Mouse (Mus musculus) lung, adult 2 months (tissue): Measurements from ENCODE around the gene Map7d1.

ENCODE experiments used
- CTCF ChIP-seq: fragments of 200-500 bp; IDR thresholded peaks from 2 replicates; pipeline ENCODE4 v1.5.1; 2011; ENCODE audit warnings: mild to moderate bottlenecking, low read length, control low read depth; ENCODE audit not compliant: insufficient read depth
- POLR2A ChIP-seq: fragments of 200-500 bp; IDR thresholded peaks from 2 replicates; pipeline ENCODE4 v1.6.1; 2011; ENCODE audit warnings: low read depth, mild to moderate bottlenecking, control low read depth, low read length, borderline replicate concordance; ENCODE audit errors: extremely low read depth

DNA sequence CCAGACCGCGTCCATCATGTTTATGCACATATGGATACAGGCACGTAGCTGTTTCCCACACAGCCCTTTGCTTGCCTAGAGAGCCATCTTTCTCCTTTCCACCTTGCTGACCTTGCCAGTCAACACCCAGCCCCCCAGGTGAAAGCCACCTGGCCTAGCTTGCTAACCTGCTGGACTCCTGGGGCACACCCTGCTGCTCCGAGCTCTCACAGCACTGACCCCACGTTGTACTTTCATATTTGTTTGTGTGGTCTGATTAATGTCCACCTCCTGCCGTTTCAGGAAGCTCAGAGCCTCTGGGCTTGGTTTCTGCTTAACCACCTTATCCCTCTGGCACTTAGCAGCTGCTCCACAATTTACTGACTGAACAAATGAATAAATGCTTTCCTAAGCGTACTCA, 26.2 kb downstream of the Map7d1 start:
- TF ChIP-seq CTCF: no peak
- TF ChIP-seq POLR2A: no peak
